Mouse (Mus musculus): ENCODE measurements around the gene Klc1. TPM values are rescaled to one million over a fixed set of nuclear protein-coding genes. Genes with fewer than 3 reads are reported as not detected.

The Klc1 gene
- total RNA-seq, 1 experiment: 47.9 TPM

- DNase-seq (ENCODE audit: low read depth, low spot score): no peak
- Histone ChIP-seq H3K4me1 (ENCODE audit: control insufficient read depth in 2 of 2, insufficient read depth in 2 of 2, low read length in 2 of 2, poor library complexity in 1 of 2) (peaks cover 0 to 22% of the 10 kb centered on the region in 2 experiments; a peak in 3 of 4 replicates), H3K27ac (ENCODE audit: insufficient read depth, low read depth, low read length, poor library complexity, severe bottlenecking) (no peak overlapping the region), H3K9ac (ENCODE audit: insufficient read depth, low read depth, low read length, poor library complexity, severe bottlenecking) (no peak overlapping the region), H3K4me3 (ENCODE audit: insufficient read depth in 1 of 2, low read depth in 1 of 2, low read length in 2 of 2, poor library complexity in 1 of 2, severe bottlenecking in 1 of 2) (no peak overlapping the region), H3K36me3 (ENCODE audit: control insufficient read depth, insufficient read depth, low read length, poor library complexity, severe bottlenecking) (no peaks in the 10 kb centered on the region; the same call in 1 of the 2 replicates), H3K9me3 (ENCODE audit: control insufficient read depth, insufficient read depth, low read depth, low read length) (no peaks in the 10 kb centered on the region)
- in situ Hi-C loops (cut with MboI; ENCODE audit: low sequenced_read_pairs in 2 of 2, unreplicated experiment in 2 of 2): no loop called here
- TF ChIP-seq ZC3H11A (IDR thresholded peaks at IDR 0.05; ENCODE audit: borderline replicate concordance, low read depth, low read length) (no peak), ZNF384 (IDR thresholded peaks at IDR 0.05; ENCODE audit: low read depth, low read length) (no peak), CHD2 (IDR thresholded peaks at IDR 0.05; ENCODE audit: low read depth, low read length) (no peak), HCFC1 (IDR thresholded peaks at IDR 0.05; ENCODE audit: borderline replicate concordance, insufficient read depth, low read length) (no peak), MAFK (IDR thresholded peaks at IDR 0.05; ENCODE audit: insufficient read depth, low read depth, low read length) (no peak)
Observed at GRCm38 (mm10) chr12:111716505-111716904, 42.1 kb upstream of the Klc1 start.

GRCm38 (mm10) chr12:111718656-111719055 lies 40.0 kb upstream of the Klc1 start:
- Histone ChIP-seq H3K4me1 (ENCODE audit: control insufficient read depth in 2 of 2, insufficient read depth in 2 of 2, low read length in 2 of 2, poor library complexity in 1 of 2) (peaks cover 0 to 18% of the 10 kb centered on the region in 2 experiments; a peak in 2 of 4 replicates), H3K4me3 (ENCODE audit: insufficient read depth in 1 of 2, low read depth in 1 of 2, low read length in 2 of 2, poor library complexity in 1 of 2, severe bottlenecking in 1 of 2) (no peak overlapping the region), H3K9ac (ENCODE audit: insufficient read depth, low read depth, low read length, poor library complexity, severe bottlenecking) (no peak overlapping the region), H3K36me3 (ENCODE audit: control insufficient read depth, insufficient read depth, low read length, poor library complexity, severe bottlenecking) (no peaks in the 10 kb centered on the region; the same call in 1 of the 2 replicates), H3K27ac (ENCODE audit: insufficient read depth, low read depth, low read length, poor library complexity, severe bottlenecking) (no peak overlapping the region), H3K9me3 (ENCODE audit: control insufficient read depth, insufficient read depth, low read depth, low read length) (no peaks in the 10 kb centered on the region)
- in situ Hi-C loops (cut with MboI; ENCODE audit: low sequenced_read_pairs in 2 of 2, unreplicated experiment in 2 of 2): no loop called here
- DNase-seq (ENCODE audit: low read depth, low spot score): no peak
- TF ChIP-seq HCFC1 (IDR thresholded peaks at IDR 0.05; ENCODE audit: borderline replicate concordance, insufficient read depth, low read length) (no peak), ZNF384 (IDR thresholded peaks at IDR 0.05; ENCODE audit: low read depth, low read length) (no peak), MAFK (IDR thresholded peaks at IDR 0.05; ENCODE audit: insufficient read depth, low read depth, low read length) (no peak), ZC3H11A (IDR thresholded peaks at IDR 0.05; ENCODE audit: borderline replicate concordance, low read depth, low read length) (no peak), CHD2 (IDR thresholded peaks at IDR 0.05; ENCODE audit: low read depth, low read length) (no peak)

GRCm38 (mm10) chr12:111720222-111720621 lies 38.4 kb upstream of the Klc1 start:
- H3K9ac ChIP-seq (ENCODE audit: insufficient read depth, low read depth, low read length, poor library complexity, severe bottlenecking): no peak overlapping the region
- H3K27ac ChIP-seq (ENCODE audit: insufficient read depth, low read depth, low read length, poor library complexity, severe bottlenecking): no peak overlapping the region; the same call in 1 of the 2 replicates
- in situ Hi-C loops (cut with MboI; ENCODE audit: low sequenced_read_pairs in 2 of 2, unreplicated experiment in 2 of 2): no loop called here
- no peak overlapping the region for H3K4me3 ChIP-seq (ENCODE audit: insufficient read depth in 1 of 2, low read depth in 1 of 2, low read length in 2 of 2, poor library complexity in 1 of 2, severe bottlenecking in 1 of 2)
- no peak for TF ChIP-seq ZC3H11A (IDR thresholded peaks at IDR 0.05; ENCODE audit: borderline replicate concordance, low read depth, low read length)
- TF ChIP-seq MAFK (IDR thresholded peaks at IDR 0.05; ENCODE audit: insufficient read depth, low read depth, low read length): no peak
- TF ChIP-seq HCFC1 (IDR thresholded peaks at IDR 0.05; ENCODE audit: borderline replicate concordance, insufficient read depth, low read length): no peak
- no peak for TF ChIP-seq ZNF384 (IDR thresholded peaks at IDR 0.05; ENCODE audit: low read depth, low read length)
- no peak for TF ChIP-seq CHD2 (IDR thresholded peaks at IDR 0.05; ENCODE audit: low read depth, low read length)
- no peaks in the 10 kb centered on the region for H3K9me3 ChIP-seq (ENCODE audit: control insufficient read depth, insufficient read depth, low read depth, low read length)
- DNase-seq (ENCODE audit: low read depth, low spot score): no peak
- H3K4me1 ChIP-seq (ENCODE audit: control insufficient read depth in 2 of 2, insufficient read depth in 2 of 2, low read length in 2 of 2, poor library complexity in 1 of 2): peaks cover 0 to 21% of the 10 kb centered on the region in 2 experiments; a peak in 2 of 4 replicates
- no peaks in the 10 kb centered on the region; the same call in 1 of the 2 replicates for H3K36me3 ChIP-seq (ENCODE audit: control insufficient read depth, insufficient read depth, low read length, poor library complexity, severe bottlenecking)

GRCm38 (mm10) chr12:111722654-111723053 lies 36.0 kb upstream of the Klc1 start:
- Histone ChIP-seq H3K36me3 (ENCODE audit: control insufficient read depth, insufficient read depth, low read length, poor library complexity, severe bottlenecking) (no peaks in the 10 kb centered on the region; the same call in 1 of the 2 replicates), H3K27ac (ENCODE audit: insufficient read depth, low read depth, low read length, poor library complexity, severe bottlenecking) (no peak overlapping the region), H3K9ac (ENCODE audit: insufficient read depth, low read depth, low read length, poor library complexity, severe bottlenecking) (no peak overlapping the region), H3K9me3 (ENCODE audit: control insufficient read depth, insufficient read depth, low read depth, low read length) (no peaks in the 10 kb centered on the region), H3K4me1 (ENCODE audit: control insufficient read depth in 2 of 2, insufficient read depth in 2 of 2, low read length in 2 of 2, poor library complexity in 1 of 2) (peaks cover 0 to 30% of the 10 kb centered on the region in 2 experiments; a peak in 2 of 4 replicates), H3K4me3 (ENCODE audit: insufficient read depth in 1 of 2, low read depth in 1 of 2, low read length in 2 of 2, poor library complexity in 1 of 2, severe bottlenecking in 1 of 2) (no peak overlapping the region)
- DNase-seq (ENCODE audit: low read depth, low spot score): peak; percentile 51
- TF ChIP-seq ZNF384 (IDR thresholded peaks at IDR 0.05; ENCODE audit: low read depth, low read length) (no peak), MAFK (IDR thresholded peaks at IDR 0.05; ENCODE audit: insufficient read depth, low read depth, low read length) (no peak), CHD2 (IDR thresholded peaks at IDR 0.05; ENCODE audit: low read depth, low read length) (no peak), HCFC1 (IDR thresholded peaks at IDR 0.05; ENCODE audit: borderline replicate concordance, insufficient read depth, low read length) (no peak), ZC3H11A (IDR thresholded peaks at IDR 0.05; ENCODE audit: borderline replicate concordance, low read depth, low read length) (no peak)
- in situ Hi-C loops (cut with MboI; ENCODE audit: low sequenced_read_pairs in 2 of 2, unreplicated experiment in 2 of 2): no loop called here
